Mouse (Mus musculus) C2C12 (cell line): ENCODE measurements around the gene Tsga10ip. TPM values are rescaled to one million over a fixed set of nuclear protein-coding genes. Genes with fewer than 3 reads are reported as not detected.
A peak's percentile ranks its signal among the peaks of the same experiment; 100 is the strongest.
"Not testable (repeated sequence)": the region's sequence is repeated elsewhere in the genome, so short reads cannot be mapped to it uniquely, and the experiment has no call there.

Source experiments
- H3K27me3 ChIP-seq: one replicate; pipeline ENCODE4 v1.6.1; 2011; ENCODE audit not compliant: control insufficient read depth, insufficient read depth, insufficient read length
- H3K36me3 ChIP-seq: one replicate; pipeline ENCODE4 v1.6.1; 2011; ENCODE audit not compliant: control insufficient read depth, insufficient read depth
- H3K4me3 ChIP-seq: one replicate; pipeline ENCODE4 v1.5.1; 2011; ENCODE audit warnings: mild to moderate bottlenecking, control low read depth; ENCODE audit not compliant: poor library complexity, insufficient read depth, severe bottlenecking
- H3K79me2 ChIP-seq: one replicate; pipeline ENCODE4 v1.6.1; 2011; ENCODE audit not compliant: control insufficient read depth, insufficient read depth
- H3K79me3 ChIP-seq: one replicate; pipeline ENCODE4 v1.6.1; 2011; ENCODE audit warnings: low read depth, control low read depth
- H3ac ChIP-seq: one replicate; pipeline ENCODE3; 2011; ENCODE audit warnings: low read depth; ENCODE audit not compliant: control insufficient read depth, insufficient read length
- CEBPB ChIP-seq: IDR thresholded peaks from one replicate; pipeline ENCODE4 v1.6.1; 2011; ENCODE audit warnings: low read depth, mild to moderate bottlenecking, control low read depth, moderate library complexity
- CTCF ChIP-seq: IDR thresholded peaks from one replicate; pipeline ENCODE4 v1.5.1; 2011; ENCODE audit not compliant: control insufficient read depth, insufficient read depth, insufficient read length
- FOSL1 ChIP-seq: IDR thresholded peaks from one replicate; pipeline ENCODE4 v1.8.0; 2011; ENCODE audit warnings: mild to moderate bottlenecking, low read length; ENCODE audit not compliant: poor library complexity, insufficient read depth, severe bottlenecking
- MAX ChIP-seq: IDR thresholded peaks from one replicate; pipeline ENCODE4 v1.6.1; 2011; ENCODE audit warnings: mild to moderate bottlenecking, control low read depth
- MYOD1 ChIP-seq: IDR thresholded peaks from one replicate; pipeline ENCODE4 v1.6.1; 2011; ENCODE audit warnings: low read depth; ENCODE audit not compliant: control insufficient read depth, insufficient read length
- MYOG ChIP-seq: IDR thresholded peaks from one replicate; pipeline ENCODE4 v1.6.1; 2011; ENCODE audit not compliant: control insufficient read depth, insufficient read length; ENCODE audit errors: extremely low read depth
- USF1 ChIP-seq: IDR thresholded peaks from one replicate; pipeline ENCODE4 v1.6.1; 2011; ENCODE audit warnings: low read depth, mild to moderate bottlenecking, control low read depth, moderate library complexity
- polyA plus RNA-seq: library from polyadenylated mRNA; unstranded; fragments of >200 nt; fragmentation: generic; extraction: Trizol; gene quantifications from one replicate; pipeline ENCODE4 v1.2.1, GENCODE M21; 2012; ENCODE audit warnings: missing spikeins

Gene Tsga10ip
- polyA plus RNA-seq, 1 experiment = 0.02 TPM

DNA sequence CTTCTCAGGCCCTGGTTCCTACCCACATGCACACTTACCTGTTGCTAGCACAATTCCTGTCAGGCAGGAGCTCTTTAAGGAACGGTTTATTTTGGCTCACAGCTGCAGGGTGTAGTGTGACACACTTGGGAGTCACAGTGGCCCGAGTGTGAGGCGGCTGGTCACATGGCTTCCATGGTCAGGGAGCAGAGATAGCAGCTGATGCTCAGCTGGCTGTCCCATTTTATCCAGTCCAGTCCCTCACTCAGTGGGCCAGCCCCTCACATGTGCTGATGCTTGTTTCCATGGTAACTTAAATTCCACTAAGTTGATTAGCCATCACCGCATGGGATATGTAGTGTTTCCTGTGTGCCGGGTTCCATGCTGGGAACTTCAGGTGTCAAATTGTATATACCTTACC lies 9.6 kb upstream of the Tsga10ip start:
- H3K27me3 ChIP-seq = no peaks in the 10 kb centered on the region
- no peak overlapping the region for H3K4me3 ChIP-seq
- no peak overlapping the region for H3ac ChIP-seq
- no peaks in the 10 kb centered on the region for H3K79me2 ChIP-seq
- no peaks in the 10 kb centered on the region for H3K36me3 ChIP-seq
- TF ChIP-seq FOSL1 = no peak
- no peak for TF ChIP-seq MAX
- TF ChIP-seq CEBPB = no peak
- no peak for TF ChIP-seq MYOD1
- TF ChIP-seq USF1 = no peak
- no peak for TF ChIP-seq CTCF
- no peak for TF ChIP-seq MYOG
- no peaks in the 10 kb centered on the region for H3K79me3 ChIP-seq

DNA sequence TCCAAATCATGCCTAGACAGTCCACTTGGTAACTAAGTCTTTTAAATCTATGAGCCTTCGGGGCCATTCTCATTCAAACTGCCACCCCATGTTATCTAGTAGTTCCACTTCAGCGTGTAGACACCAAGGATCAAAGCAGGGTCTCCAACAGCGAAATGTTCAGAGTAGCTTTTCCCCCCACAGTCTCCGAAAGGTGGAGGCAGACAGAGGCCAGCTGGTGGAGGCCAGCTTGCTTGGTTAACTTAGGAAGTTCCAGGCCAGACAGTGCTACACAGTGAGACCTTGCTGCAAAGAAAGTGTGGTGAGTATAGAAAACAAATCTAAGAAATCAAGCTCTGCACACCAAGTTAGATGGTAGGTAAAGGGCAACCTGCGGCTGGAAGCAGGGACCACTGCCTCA lies 8.3 kb upstream of the Tsga10ip start:
- Histone ChIP-seq H3K36me3 (no peaks in the 10 kb centered on the region), H3K79me2 (no peaks in the 10 kb centered on the region)
- TF ChIP-seq MYOD1 = no peak
- TF ChIP-seq CTCF = no peak
- no peak for TF ChIP-seq MYOG
- no peak for TF ChIP-seq USF1
- no peak for TF ChIP-seq FOSL1
- TF ChIP-seq MAX = no peak
- TF ChIP-seq CEBPB = no peak

DNA sequence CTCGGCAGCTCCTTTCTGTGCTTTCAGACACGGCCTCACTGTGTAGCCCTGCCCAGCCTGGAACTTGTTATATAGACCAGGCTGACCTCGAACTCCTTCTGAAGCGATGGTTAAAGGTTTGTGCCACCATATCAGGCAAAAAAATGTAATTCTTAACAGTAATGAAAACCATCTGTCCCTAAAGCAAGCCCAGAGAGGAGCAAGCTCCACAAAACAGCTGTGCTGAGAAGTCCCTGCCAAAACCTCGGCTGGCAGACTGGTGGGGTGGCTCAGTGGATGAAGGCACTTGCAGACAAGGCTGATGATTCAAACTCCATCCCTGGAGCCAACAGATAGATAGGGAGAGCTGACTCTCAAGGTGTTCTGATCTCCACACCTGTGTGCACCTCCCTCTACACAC lies 6.7 kb upstream of the Tsga10ip start:
- H3K79me3 ChIP-seq = no peaks in the 10 kb centered on the region
- H3K27me3 ChIP-seq = no peaks in the 10 kb centered on the region
- no peaks in the 10 kb centered on the region for H3K36me3 ChIP-seq
- H3K4me3 ChIP-seq = no peak overlapping the region
- H3ac ChIP-seq = no peak overlapping the region
- no peaks in the 10 kb centered on the region for H3K79me2 ChIP-seq
- TF ChIP-seq USF1 (no peak), MAX (no peak), CTCF (no peak), MYOD1 (no peak), CEBPB (no peak), FOSL1 (no peak), MYOG (no peak)

More for the DNA sequence above, 8.3 kb upstream of the Tsga10ip start:
- H3K4me3 ChIP-seq = no peak overlapping the region
- H3K27me3 ChIP-seq = no peaks in the 10 kb centered on the region
- H3K79me3 ChIP-seq = no peaks in the 10 kb centered on the region
- H3ac ChIP-seq = no peak overlapping the region

DNA sequence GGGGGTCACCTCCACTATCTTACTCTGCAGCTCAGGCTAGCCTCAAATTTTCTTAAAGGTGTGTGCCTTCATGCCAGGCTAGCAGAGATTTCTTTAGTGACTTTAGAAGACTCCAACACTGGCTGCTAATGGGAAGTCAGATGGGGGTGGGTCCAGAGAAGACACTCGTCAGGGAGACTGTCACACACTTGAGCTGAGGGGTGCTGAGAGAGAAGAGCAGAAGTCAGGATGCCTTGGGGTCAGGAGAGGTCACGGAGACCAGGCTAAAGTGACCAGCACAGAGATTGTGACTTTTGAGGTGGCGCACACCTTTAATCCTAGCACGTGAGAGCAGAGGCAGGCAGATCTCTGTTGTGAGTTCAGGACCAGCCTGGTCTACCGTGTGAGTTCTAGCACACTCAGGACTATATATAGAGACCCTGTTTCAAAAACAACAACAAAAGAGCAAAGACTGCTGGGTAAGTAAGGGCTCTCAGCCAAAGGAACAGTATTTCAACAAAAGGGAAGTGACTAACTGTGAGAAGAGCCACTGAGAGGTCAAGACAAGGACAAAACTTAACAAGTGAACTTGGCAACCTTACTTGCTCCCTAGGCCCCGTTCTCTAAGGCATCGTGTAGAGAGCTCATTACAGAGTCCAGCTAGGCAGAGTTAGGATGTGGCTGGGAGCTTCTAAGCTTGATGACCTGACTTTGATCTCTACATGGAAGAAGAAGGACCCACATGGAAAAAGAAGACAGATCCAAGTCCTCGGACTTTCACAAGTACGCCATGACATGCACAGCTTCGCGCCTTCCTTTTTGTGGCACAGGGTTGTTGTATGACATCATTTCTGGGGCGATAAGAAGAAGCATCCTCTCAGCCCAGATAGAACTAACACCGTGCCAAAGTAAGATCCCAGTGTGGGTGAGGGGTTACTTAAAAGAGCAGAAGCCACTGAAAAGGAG lies 6.0 kb upstream of the Tsga10ip start:
- Histone ChIP-seq H3ac (no peak overlapping the region), H3K79me3 (no peaks in the 10 kb centered on the region), H3K27me3 (no peaks in the 10 kb centered on the region), H3K79me2 (no peaks in the 10 kb centered on the region), H3K4me3 (no peak overlapping the region), H3K36me3 (no peaks in the 10 kb centered on the region)
- TF ChIP-seq MYOD1 (no peak), USF1 (no peak), MYOG (no peak), MAX (no peak), FOSL1 (no peak), CEBPB (no peak), CTCF (no peak)

DNA sequence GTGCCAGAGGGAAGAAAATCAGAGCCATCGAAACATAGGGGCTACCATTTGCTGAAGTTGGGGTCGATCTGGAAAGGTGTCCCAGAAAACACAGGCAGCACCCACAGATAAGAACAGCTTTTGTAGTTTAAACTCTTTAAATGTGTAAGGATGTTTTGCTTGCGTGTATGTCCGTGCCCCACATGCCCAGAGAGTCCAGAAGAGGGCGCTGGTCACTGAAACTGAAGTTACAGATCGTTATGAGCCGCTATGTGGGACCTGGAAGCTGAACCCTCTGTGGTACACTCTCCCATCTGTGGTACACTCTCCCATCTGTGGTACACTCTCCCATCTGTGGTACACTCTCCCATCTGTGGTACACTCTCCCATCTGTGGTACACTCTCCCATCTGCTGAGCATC lies 4.8 kb upstream of the Tsga10ip start:
- Histone ChIP-seq H3K27me3 (no peaks in the 10 kb centered on the region), H3K36me3 (no peaks in the 10 kb centered on the region), H3ac (no peak overlapping the region), H3K4me3 (no peak overlapping the region), H3K79me3 (no peaks in the 10 kb centered on the region), H3K79me2 (no peaks in the 10 kb centered on the region)
- TF ChIP-seq CTCF = peak; percentile 31
- TF ChIP-seq MYOG = no peak

DNA sequence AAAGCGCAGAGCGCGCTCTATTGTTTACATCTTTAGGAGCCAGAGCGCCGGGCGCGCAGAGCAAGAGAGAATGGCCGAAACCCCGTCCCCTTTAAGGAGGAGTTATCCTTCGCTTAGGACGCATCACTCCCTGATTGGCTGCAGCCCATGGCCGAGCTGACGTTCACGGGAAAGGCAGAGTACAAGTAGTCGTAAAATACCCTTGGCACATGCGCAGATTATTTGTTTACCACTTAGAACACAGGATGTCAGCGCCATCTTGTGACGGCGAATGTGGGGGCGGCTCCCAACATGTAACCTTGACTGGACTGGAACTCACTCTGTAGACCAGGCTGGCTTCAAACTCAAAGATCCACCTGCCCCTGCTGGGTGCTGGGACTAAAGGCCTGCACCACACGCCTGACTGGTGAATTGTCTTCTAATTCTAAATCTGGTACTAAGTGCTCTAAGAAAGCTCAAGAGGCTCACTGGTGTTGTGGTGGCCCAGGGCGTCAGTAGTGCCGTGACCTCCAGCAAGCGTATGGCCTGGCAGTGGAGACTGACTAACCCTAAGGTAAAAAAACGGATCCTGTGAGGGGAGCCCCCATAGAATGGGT lies 4.3 kb upstream of the Tsga10ip start:
- not testable (repeated sequence) for H3K79me3 ChIP-seq, H3K36me3 ChIP-seq, H3K79me2 ChIP-seq, H3K27me3 ChIP-seq, H3ac ChIP-seq, H3K4me3 ChIP-seq
